Mouse (Mus musculus): ENCODE data around the gene AC140267.1. TPM values are rescaled to one million over a fixed set of nuclear protein-coding genes. Genes with fewer than 3 reads are reported as not detected.

Gene AC140267.1
- total and polyA plus RNA-seq, 3 experiments, result 1.9 TPM; not detected in 2

GRCm38 (mm10) chr15:80223751-80224150 lies 11.9 kb upstream of the AC140267.1 start:
- TF ChIP-seq GABPA (IDR thresholded peaks at IDR 0.05; ENCODE audit: low read depth, low read length), result no peak
- no peak for TF ChIP-seq GATA1 (IDR thresholded peaks at IDR 0.05; ENCODE audit: low read depth, low read length)
- no peak for TF ChIP-seq MYB (IDR thresholded peaks at IDR 0.05; ENCODE audit: low read depth, low read length)
- no peak for TF ChIP-seq EP300 (IDR thresholded peaks at IDR 0.05; ENCODE audit: low read depth in 1 of 2, low read length in 2 of 2)
- TF ChIP-seq E2F4 (IDR thresholded peaks at IDR 0.05; ENCODE audit: borderline replicate concordance, low read depth, low read length), result no peak
- TF ChIP-seq ZMIZ1 (IDR thresholded peaks at IDR 0.05; ENCODE audit: low read depth, low read length), result no peak
- no peak for TF ChIP-seq NELFE (IDR thresholded peaks at IDR 0.05; ENCODE audit: low read depth, low read length)
- no peak for TF ChIP-seq USF2 (IDR thresholded peaks at IDR 0.05; ENCODE audit: borderline replicate concordance in 1 of 2, insufficient read depth in 1 of 2, low read depth in 1 of 2, low read length in 2 of 2)
- no peaks in the 10 kb centered on the region for H3K36me3 ChIP-seq (ENCODE audit: control insufficient read depth in 1 of 2, insufficient read depth in 2 of 2, low read length in 2 of 2)
- no peak overlapping the region for H3K9ac ChIP-seq (ENCODE audit: control insufficient read depth, low read depth, low read length, poor library complexity, severe bottlenecking)
- H3K4me3 ChIP-seq (ENCODE audit: control insufficient read depth in 1 of 2, insufficient read depth in 1 of 2, low read depth in 2 of 2, low read length in 2 of 2), result no peak overlapping the region
- peaks cover 0 to 12% of the 10 kb centered on the region in 2 experiments; a peak in 2 of 4 replicates for H3K4me1 ChIP-seq (ENCODE audit: control insufficient read depth in 1 of 2, insufficient read depth in 2 of 2, low read length in 2 of 2)
- no peak overlapping the region for H3K27ac ChIP-seq (ENCODE audit: control insufficient read depth, low read depth, low read length)
- H3K27me3 ChIP-seq (ENCODE audit: control insufficient read depth in 1 of 2, insufficient read depth in 2 of 2, low read length in 2 of 2), result peaks cover 0 to 1% of the 10 kb centered on the region in 2 experiments; a peak in 2 of 4 replicates
- H3K79me2 ChIP-seq (ENCODE audit: control insufficient read depth, insufficient read depth, low read length, poor library complexity), result no peaks in the 10 kb centered on the region
- H3K9me3 ChIP-seq (replicated peaks; ENCODE audit: insufficient read depth, low read length), result no peaks in the 10 kb centered on the region
- no peak for DNase-seq (ENCODE audit: low read depth, low spot score)

GRCm38 (mm10) chr15:80225208-80225607 lies 10.4 kb upstream of the AC140267.1 start:
- DNase-seq (ENCODE audit: low read depth, low spot score), result peak; percentile 83
- TF ChIP-seq CHD1 (IDR thresholded peaks at IDR 0.05; ENCODE audit: low read depth, low read length), result no peak
- 0 out of 2 replicates have a peak, but pooled peaks have one; percentile 14 for TF ChIP-seq ETS1 (IDR thresholded peaks at IDR 0.05; ENCODE audit: low read depth, low read length)
- TF ChIP-seq E2F4 (IDR thresholded peaks at IDR 0.05; ENCODE audit: borderline replicate concordance, low read depth, low read length), result no peak
- TF ChIP-seq CHD2 (IDR thresholded peaks at IDR 0.05; ENCODE audit: low read length), result no peak
- no peak for TF ChIP-seq ZMIZ1 (IDR thresholded peaks at IDR 0.05; ENCODE audit: low read depth, low read length)
- no peak for TF ChIP-seq TBP (IDR thresholded peaks at IDR 0.05; ENCODE audit: low read depth, low read length)
- TF ChIP-seq UBTF (IDR thresholded peaks at IDR 0.05; ENCODE audit: borderline replicate concordance, insufficient read depth, low read depth, low read length), result no peak
- TF ChIP-seq TAL1 (IDR thresholded peaks at IDR 0.05; ENCODE audit: low read length), result no peak
- no peak for TF ChIP-seq NELFE (IDR thresholded peaks at IDR 0.05; ENCODE audit: low read depth, low read length)
- TF ChIP-seq SMC3 (IDR thresholded peaks at IDR 0.05; ENCODE audit: low read depth, low read length), result peak; percentile 77
- TF ChIP-seq BHLHE40 (IDR thresholded peaks at IDR 0.05; ENCODE audit: borderline replicate concordance, low read depth, low read length), result 0 out of 2 replicates have a peak, but pooled peaks have one; percentile 14
- TF ChIP-seq CTCF (IDR thresholded peaks at IDR 0.05 in 2 of 3, conservative IDR thresholded peaks at IDR 0.05 in 1 of 3; ENCODE audit: control insufficient read depth in 1 of 3, insufficient read depth in 1 of 3, low read depth in 2 of 3, low read length in 3 of 3, poor library complexity in 1 of 3, severe bottlenecking in 1 of 3), result peak; percentile 85 to 93 (median 91)
- TF ChIP-seq JUND (IDR thresholded peaks at IDR 0.05; ENCODE audit: low read depth, low read length), result 0 out of 2 replicates have a peak, but pooled peaks have one; percentile 26
- no peak for TF ChIP-seq GABPA (IDR thresholded peaks at IDR 0.05; ENCODE audit: low read depth, low read length)
- TF ChIP-seq GATA1 (IDR thresholded peaks at IDR 0.05; ENCODE audit: low read depth, low read length), result no peak
- TF ChIP-seq ZC3H11A (IDR thresholded peaks at IDR 0.05; ENCODE audit: low read depth, low read length), result peak; percentile 74
- 0 out of 2 replicates have a peak, but pooled peaks have one; percentile 18 for TF ChIP-seq MYC (IDR thresholded peaks at IDR 0.05; ENCODE audit: low read depth, low read length)
- TF ChIP-seq MAX (IDR thresholded peaks at IDR 0.05; ENCODE audit: low read length), result no peak
- TF ChIP-seq MXI1 (IDR thresholded peaks at IDR 0.05; ENCODE audit: low read depth, low read length), result no peak
- no peak for TF ChIP-seq MAZ (IDR thresholded peaks at IDR 0.05; ENCODE audit: low read depth, low read length)
- TF ChIP-seq RAD21 (IDR thresholded peaks at IDR 0.05; ENCODE audit: low read depth, low read length), result peak; percentile 73
- TF ChIP-seq HCFC1 (IDR thresholded peaks at IDR 0.05; ENCODE audit: low read depth, low read length), result no peak
- peaks cover 0 to 6% of the 10 kb centered on the region in 2 experiments; a peak in 2 of 4 replicates for H3K4me1 ChIP-seq (ENCODE audit: control insufficient read depth in 1 of 2, insufficient read depth in 2 of 2, low read length in 2 of 2)
- H3K27ac ChIP-seq (ENCODE audit: control insufficient read depth, low read depth, low read length), result no peak overlapping the region
- H3K4me3 ChIP-seq (ENCODE audit: control insufficient read depth in 1 of 2, insufficient read depth in 1 of 2, low read depth in 2 of 2, low read length in 2 of 2), result peak overlapping the region in 1 of 2 experiments; percentile 26; a peak in 1 of 4 replicates
- H3K9ac ChIP-seq (ENCODE audit: control insufficient read depth, low read depth, low read length, poor library complexity, severe bottlenecking), result no peak overlapping the region; the same call in 1 of the 2 replicates
- no peaks in the 10 kb centered on the region for H3K36me3 ChIP-seq (ENCODE audit: control insufficient read depth in 1 of 2, insufficient read depth in 2 of 2, low read length in 2 of 2)
- H3K9me3 ChIP-seq (replicated peaks; ENCODE audit: insufficient read depth, low read length), result no peaks in the 10 kb centered on the region
- H3K79me2 ChIP-seq (ENCODE audit: control insufficient read depth, insufficient read depth, low read length, poor library complexity), result no peaks in the 10 kb centered on the region
- peaks cover 0 to 1% of the 10 kb centered on the region in 2 experiments; a peak in 2 of 4 replicates for H3K27me3 ChIP-seq (ENCODE audit: control insufficient read depth in 1 of 2, insufficient read depth in 2 of 2, low read length in 2 of 2)

Measured in MEL (cell line).